Mouse (Mus musculus) lung, adult 18-20 months (tissue): ENCODE data around the gene Bri3.
A peak's percentile ranks its signal among the peaks of the same experiment; 100 is the strongest.

Source experiments
- DNase-seq, 2 experiments: peaks; one replicate each; pipeline ENCODE4 v3.0.0; 2022; ENCODE audit warnings: mixed read lengths in 2 of 2

Gene Bri3

DNA sequence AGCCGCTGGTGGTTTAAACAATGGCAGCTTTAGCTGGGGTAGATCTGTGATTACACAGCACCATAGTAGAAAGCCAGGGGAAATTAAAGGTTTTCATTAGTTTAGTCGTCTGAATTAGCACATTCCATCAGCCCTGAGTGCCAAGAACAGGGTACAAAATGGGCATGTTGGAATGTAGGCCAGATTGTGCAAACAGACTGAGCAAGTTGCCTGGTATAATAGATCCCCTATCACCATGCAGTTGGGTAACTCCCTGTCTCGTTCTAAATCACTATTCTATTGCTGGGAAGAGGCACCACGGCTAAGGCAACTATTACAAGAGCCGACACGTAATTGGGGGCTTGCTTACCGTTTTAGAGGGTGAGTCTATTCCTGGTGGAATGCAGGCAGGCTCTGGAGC is 9.5 kb upstream of the Bri3 start:
- peak in 1 of 2 experiments; percentile 52 for DNase-seq

DNA sequence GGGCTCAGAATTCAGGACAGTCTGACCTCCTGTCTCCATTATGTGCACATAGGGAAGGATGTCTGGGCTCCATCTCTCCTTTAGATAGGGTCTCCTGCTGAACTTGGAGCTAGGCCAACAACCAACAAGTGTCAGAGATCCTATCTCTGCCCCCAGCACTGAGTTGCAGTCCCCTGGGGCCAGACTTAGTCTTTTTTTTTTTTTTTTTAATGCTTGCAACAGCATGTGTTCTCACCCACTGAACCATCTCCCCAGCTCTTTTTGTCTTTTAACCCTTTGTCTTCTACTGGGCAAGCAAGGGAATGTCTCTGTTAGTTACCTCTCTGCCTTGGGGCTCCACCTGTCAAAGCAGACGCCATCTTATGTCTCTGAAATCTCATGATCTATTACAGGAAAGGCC is 5.3 kb upstream of the Bri3 start:
- DNase-seq = no peak

DNA sequence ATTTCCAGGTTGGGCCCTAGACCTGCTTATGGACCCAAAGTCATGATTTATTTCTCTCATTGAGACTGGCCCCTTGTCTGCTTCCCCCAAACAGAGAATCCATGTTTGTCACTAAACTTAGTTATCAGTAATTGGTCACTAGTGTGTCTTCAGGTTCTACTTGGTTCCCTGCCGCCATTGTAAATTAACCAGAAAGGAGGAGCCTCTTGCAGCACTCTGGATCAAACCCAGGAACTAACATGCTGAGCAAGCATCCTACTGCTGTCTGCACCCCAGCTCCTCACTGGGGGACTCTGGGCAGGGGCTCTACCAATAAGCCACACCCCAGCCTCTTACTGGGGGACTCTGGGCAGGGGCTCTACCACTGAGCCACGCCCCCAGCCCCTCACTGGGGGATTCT is 1.4 kb downstream of the Bri3 start:
- no peak for DNase-seq

DNA sequence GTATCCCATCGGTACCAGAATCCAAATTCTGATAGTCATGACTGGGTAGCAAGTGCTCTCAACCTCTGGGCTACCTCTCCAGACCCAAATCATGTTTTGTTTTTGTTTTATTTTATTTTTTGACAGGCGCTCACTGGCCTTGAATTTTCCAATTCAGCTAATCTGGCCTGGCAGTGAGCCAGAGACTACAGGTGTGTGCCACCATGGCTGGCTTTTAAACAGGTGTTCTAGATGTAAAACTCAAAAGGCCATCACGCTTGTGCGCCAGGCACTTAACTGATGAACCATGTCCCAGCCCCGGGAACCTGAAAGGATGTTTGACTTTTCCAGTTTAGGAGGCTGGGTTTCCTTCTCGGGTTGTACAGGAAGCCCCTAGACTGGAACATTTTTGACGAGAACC is 2.4 kb downstream of the Bri3 start:
- no peak for DNase-seq

DNA sequence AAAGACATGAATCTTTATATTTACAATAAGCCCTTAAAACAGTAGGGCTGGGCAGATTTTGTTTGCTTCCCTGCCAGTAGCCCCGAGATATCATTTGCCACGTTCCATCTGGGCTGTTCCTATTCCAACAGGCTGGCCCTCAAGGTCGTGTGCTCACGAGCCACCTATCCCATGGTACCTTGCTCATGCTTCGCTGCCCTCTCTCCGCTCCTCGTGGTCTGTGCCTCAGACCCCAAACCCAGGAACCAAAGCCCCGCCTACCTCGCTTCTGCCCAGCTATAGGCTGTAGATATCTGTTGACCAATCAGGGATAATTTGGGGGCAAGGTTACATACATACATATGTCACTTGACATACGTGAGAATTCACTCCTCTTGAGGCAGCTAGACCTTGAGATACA is 3.1 kb downstream of the Bri3 start:
- no peak for DNase-seq

DNA sequence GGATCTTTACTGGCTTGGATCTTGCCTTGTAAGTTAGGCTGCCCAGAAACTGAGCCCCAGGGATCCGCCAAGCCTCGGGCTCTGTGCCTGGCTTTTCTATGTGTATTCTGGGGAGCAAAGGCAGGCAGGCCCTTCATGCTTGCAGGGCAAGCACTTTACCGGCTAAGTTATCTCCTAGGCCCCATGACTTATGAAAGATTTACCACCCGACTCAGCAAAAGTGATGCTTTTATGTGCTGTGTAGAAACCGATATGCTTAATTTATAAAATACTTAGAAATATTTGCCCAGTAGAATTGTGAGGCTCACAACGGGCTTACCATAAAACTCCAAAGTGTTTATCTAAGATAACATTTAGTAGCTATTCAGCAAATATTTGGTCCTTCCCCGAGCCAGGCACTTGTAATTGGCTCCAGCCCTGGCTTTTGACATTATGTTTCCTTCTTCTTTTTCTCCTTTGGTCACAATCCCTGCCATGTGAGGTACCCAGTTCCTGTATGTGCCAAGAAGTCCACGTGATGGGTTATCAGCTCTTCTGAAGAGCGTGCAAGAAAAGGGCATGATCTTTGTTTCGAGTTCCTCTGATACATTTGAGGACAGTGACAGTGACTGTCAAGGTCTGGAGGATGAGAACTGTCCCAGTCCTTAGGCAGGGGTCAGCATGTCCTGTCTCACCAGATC is 3.8 kb downstream of the Bri3 start:
- peak; percentile 83 to 89 for DNase-seq

DNA sequence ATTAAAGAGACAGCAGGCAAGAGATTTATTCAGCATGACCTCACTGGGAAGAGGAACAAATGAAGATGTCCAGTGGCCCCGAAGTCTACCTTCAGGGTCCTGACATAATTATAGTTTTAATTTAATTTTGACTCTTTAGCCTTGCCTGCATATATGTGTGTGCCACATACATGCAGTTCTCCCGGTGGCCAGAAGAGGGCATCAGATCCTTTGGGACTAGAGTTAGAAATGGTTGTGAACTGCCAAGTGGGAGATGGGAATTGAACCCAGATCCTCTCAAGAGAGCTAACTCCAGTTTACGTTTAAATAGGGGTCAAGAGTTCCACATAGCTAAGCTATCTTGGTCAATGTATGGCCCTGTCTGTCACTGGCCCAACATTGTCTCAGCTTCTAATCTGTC is 5.6 kb downstream of the Bri3 start:
- no peak for DNase-seq

DNA sequence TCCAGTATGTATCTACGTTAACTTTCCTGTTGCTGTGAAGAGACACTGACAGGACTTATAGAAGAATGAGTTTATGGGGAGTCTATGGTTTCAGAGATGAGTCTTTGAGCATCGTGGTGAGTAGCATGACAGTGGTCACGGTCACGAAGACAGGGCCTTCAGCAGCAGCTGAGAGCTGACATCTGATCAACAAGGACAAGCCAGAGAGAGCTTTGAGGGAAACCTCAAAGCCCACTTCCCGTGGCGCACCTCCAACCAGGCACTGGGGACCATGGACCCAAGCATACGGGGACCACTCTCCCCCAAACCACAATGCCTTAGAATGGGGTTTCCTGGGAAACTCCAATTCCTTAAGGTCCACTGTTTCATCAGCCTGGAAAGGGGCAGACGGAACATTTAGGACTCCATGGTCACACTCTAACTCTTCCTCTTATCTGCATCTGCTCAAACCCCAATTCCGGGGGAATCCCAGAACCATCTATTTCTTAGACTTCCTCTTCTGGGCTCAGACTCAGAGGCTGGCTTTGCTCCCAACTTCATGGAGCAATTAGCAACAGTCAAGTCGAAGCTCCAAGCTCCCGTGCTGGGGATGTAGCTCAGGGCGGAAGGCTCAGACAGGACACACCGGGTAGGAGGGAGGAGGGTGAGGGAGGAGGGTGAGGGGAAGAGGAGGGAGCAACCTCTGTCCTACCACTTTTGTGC is 7.8 kb downstream of the Bri3 start:
- DNase-seq = no peak

DNA sequence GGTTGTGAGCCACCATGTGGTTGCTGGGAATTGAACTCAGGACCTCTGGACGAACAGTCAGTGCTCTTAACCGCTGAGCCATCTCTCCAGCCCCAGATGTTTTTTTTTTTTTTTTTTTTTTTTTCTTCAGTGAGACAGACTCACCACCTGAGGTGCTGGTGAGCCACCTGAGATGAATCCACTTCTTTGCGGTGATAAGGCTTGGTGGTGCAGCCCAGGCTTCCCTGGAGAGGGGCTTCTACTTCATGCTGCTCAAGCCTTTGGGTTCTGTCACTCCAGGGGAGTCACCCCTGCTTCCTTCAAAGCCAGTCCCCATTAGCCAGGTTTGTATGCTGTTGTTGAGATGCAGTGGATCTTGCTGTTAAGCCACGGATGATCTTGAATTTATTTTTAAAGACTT is 9.0 kb downstream of the Bri3 start:
- no peak for DNase-seq

DNA sequence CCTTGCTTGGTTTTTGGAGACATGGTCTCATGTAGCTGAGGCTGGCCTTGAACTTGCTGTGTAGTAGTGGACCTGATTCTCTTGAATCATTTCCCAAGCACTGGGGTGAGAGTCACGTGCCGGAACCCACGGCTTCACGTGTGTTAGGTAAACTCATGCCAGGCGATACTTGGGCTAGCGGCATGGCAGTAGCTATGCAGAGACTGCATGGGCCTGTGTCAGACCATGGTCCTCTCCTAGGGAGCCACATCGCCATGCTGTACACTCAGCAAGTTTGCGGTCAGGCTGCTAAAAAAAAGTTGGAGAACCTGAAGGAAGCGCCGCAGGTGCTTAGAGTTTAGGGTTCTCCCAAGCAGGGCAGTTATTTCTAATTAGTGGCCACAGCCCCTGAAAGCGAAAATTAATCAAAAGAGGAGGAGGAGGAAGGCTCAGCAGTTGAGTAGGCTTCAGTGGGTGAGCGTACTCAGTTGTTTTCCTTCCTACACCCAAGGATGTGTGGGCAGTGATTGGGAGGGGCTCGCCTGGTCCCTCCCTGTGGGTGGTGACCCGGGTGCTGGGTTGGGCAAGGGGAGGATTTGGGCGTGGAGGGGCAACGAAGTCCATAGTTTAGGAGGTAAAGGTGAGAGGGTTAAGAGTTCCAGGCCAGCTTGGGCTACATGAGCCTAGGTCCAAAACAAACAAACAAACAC is 10.0 kb downstream of the Bri3 start:
- DNase-seq = peak; percentile 92 to 94

DNA sequence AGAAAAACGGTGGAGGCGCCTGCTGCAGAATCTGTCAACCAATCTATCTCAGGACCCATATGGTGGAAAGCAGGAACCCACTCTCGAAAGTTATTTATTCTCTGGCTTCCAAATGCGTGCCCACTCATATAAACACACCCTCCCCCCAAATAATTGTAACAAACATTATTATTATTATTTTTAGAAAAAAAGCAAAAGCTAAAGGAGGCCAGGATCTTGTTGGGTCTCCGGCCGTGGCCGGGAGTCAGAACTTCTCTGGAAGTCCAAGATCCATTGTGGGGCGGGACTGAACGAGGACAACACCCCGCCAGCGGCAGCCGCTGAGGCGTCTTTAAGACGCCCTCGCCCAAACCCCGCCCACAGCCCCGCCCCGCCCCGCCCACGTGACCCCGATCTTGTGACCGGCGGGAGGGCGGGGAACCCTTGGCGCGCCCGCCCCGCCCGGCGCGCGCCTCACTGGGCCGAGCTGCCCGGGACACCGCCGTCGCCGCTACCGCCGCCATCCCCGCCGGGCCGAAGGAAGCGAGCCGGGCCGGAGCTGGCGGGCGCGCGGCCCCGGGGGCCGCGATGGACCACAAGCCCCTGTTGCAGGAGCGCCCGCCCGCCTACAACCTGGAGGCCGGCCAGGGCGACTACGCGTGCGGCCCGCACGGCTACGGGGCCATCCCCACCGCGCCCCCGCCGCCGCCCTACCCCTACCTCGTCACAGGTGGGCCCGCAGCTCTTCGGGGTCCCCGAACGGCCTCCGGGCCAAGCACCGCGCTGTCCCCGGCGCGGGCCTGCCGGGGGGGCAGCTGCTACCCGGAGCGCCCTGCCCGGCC is 10.8 kb downstream of the Bri3 start:
- peak; percentile 90 to 92 for DNase-seq

DNA sequence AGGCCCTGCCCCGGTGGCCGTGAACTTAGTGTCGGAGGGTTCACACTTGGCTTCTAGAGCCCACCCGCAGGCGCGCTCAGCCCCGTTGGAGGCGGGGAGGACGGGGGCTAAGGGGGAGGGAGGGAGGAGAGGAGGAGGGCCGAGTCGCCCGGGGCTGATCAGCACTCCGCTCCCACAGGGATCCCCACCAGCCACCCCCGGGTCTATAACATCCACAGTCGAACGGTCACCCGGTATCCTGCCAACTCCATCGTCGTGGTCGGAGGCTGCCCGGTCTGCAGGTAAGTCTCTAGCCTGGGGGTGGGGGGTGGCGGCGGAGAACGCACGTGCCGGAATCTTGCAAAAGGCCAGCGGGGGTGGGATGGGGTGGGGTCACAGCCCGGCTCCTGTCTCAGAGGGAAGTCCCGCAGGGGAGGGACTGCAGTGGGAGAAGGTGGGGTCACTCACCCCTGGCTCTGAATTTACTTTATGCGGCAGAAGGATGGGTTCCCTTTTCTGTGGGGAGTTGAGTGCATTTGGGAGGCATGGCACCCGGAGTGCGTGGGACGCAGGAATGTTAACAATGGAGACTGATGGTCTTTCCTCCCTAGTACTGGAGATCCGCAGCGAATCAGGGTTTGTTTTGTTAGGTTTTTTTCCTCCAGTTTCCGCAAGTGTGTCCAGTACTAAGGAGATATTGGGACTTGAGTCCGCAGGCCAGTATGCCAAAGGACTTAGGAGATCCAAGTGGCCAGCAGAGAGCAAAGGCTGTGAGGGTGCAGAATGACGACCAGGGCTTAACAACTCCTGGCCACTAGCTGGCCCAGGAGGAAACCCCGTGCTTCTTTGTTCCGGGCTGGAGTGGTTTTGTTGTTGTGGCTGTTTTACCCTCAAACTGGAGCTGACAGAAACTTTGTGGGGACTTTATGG is 11.6 kb downstream of the Bri3 start:
- peak; percentile 75 to 79 for DNase-seq

DNA sequence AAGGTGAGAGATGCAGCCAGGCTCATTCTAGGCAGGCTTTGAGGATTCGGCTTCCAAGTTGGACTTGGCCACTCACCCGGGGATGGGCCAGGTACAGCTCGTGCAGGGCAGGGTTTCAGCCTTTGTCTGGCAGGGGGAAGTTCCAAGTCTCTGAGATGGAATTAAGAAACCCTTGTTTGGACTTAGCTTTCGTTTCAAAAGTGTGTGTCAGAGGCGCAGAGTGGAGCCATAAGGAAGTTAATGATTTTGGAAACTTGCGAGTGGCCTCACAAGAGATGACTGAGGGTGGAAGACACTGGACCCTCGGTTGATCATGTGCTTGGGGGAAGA is 12.3 kb downstream of the Bri3 start:
- peak in 1 of 2 experiments; percentile 27 for DNase-seq

DNA sequence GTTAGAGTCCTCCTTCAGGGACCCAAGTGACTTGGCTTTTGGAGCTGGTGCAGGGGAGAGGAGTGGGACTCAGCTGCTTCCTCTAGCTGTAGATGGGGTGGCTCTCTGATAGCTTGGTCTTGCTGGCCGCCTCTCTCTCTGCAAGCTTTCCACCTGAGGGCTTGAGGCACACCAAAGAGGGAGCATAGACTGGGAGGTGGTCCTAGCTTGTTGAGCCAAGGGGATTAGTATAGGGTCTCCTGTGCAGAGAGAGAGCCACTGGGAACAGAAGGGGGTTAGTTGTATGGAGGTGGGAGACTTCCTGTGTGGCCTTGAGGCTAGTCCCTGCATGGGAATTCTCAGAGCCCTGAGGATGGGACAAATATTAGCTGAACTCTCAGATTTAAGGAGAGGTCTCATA is 12.7 kb downstream of the Bri3 start:
- DNase-seq = no peak

DNA sequence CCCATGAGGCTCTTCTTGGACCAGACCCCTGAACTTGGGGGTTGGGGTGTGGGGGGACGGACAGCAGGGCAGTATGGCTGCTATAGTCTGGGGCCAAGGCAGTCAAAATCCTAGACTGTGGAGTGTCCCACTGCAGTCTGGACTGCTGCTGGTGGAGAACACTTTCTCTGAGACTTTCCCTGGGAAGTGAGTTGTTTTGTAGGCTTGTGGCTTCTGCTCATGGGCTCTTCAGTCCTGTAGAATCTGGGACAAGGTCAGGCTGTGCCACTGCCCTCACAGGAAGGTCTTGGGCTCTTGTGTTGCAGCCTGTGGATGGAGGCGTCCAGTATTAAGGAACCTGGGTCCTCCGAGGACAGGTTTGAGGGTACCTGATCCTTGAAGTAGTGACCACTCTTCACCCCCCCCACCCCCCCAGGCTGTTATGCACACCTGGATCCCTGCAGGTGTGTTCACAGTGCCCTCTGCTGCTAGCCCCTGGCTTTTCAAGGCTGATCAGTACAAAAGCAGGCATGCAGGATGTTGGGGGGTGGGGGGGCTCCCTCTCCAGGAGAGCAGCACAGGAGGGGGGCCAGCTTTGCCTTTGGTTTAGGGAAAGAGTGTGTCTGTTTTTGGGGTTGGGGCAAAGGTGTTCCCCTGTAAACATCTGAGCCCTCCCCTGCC is 13.3 kb downstream of the Bri3 start:
- no peak for DNase-seq

DNA sequence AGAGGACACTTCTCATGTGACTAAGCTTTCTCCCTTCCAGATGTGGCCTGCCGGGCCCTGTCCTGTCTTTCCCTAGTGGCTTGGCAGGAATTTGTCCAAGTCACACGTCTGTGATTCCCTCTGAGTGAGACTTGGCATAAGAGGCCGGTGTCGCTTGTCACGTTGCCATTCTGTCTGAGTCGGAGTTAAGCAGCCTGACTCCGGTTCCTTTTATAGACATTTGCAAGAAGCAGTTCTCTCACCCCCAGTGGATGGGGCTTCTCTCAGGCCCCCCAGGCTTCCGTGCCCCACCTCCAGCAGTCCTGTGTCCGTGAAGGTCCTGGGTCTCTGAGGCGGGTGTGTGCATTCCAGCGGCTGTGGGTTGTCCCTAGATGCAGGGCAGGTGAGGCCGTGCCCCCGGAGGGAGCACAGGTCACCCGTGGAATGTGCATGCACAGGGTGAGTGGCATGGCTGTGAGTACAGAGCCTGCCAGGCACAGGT is 13.9 kb downstream of the Bri3 start:
- peak; percentile 68 to 81 for DNase-seq

DNA sequence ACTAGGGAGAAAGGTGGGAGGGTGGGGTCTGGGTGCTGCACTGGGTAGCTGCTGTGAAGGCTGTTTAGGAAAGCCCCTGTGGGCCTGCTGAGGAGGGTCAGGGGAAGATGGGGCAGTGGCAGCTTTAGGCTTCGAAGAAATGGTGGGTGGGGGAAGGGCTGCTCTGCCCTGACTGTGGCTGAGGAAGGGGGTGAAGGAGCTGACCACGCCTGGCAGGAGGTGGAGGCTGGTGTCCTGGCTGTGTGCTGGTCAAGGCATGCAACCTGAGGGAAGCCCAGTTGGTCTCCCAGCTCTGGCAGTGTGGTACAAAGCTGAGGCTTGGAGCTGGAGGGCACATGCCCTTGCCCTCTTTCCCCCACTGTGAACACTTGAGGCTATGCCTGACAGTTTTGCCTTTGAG is 14.4 kb downstream of the Bri3 start:
- no peak for DNase-seq

DNA sequence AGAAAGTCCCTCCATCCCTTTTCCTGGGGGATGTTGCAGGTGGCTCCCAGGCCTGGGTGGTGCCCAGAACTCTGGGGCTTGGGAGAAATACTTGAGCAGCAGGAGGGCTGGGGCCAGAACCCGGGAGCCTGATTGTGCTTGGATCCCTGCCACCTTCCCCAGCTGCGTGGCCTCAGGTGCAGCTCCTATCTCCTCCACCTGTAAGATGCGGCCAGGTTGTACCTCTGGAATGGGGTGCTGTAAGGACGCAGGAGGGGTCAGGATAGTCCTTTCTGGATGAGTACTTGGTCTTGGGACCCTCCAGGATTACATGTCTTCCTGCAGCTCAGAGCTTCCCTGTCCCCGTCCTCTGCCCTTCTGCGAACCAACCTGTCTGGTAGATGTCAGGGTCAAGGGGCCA is 15.0 kb downstream of the Bri3 start:
- DNase-seq = no peak

DNA sequence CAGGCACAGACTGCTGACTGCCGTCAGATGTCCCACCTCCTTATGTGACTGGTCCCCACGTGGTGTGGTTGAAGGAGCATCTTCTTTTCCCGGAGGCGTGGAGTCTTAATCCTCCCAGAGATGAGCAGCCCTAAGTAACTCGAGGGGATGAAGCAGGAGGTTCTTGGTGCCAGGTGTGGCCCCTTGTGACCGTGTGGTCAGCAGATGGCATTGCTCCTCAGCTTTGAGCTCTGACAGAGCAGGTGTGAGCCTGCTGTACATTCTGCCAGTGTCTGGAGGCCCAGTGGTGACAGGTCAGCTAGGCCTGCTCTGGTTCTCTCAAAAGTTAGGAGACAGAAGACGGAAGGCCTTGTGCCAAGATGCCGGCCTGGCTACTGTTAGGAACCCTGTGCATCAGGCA is 16.2 kb downstream of the Bri3 start:
- DNase-seq = no peak

DNA sequence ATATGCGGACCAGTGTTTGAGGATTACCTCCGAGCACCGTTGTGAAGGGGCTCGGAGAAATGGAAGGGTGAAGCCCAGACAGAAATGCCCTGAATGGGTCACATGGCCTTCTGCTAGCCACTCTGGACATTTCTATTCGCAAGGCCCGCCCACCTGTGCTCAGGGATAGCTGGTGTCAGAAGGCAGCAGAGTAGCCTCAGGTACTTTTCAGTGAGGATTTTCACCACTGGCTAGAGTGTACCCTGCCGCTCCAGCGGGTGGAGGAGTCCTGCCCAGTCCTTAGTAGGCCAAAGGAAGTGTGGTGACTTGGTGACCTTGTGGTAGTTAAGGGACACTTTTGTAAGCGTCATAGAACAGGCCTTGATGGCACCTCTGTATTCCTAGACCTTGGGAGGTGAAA is 17.1 kb downstream of the Bri3 start:
- no peak for DNase-seq

DNA sequence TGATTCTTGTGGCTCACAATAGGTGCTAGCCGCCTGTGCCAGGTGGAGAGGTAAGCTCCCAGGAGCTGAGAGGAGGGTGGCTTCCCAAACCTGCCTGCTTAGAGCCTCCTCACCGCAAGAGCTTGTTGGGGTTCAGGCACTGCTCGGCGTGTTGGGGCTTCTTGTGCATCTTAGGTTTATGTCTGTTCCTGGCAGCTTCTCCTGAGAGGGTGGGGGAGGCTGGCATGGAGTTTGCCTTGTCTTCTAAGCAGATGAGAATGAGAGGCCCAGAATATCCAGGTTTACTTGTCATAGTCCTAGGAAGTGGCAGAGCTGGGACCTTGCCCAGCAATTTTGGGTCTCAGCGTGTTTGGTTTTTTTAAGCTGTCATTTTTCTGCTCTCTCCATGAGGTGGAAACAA is 17.6 kb downstream of the Bri3 start:
- no peak for DNase-seq

DNA sequence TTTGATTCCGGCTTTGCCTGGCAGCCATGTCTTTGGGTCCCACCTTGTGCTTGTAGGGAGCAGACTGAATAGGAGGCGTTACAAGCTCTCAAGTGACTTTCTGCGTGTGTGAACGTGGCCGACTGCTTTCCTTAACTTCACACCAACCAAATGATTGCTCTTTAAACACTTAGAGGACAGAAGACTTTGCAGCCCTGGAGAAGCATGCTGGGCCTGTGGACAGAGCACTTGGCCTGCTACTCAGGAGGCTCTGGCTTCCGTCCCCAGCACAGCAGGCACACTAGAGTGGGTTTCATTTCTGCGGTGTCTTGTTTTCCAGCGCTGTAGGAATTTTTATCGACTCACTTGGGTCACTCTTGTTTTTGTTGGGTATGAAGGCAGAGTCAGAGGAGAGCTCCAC is 18.8 kb downstream of the Bri3 start:
- peak; percentile 45 to 69 for DNase-seq
